Mouse (Mus musculus): Measurements from ENCODE around the gene Atp2b1.

- no peak for TF ChIP-seq CTCF (IDR thresholded peaks at IDR 0.05)
- TF ChIP-seq POLR2A (IDR thresholded peaks at IDR 0.05; ENCODE audit: insufficient read depth, low read depth, low read length): no peak
- no peak for TF ChIP-seq EP300 (IDR thresholded peaks at IDR 0.05; ENCODE audit: insufficient read depth, low read depth, low read length)
These were observed 12.7 kb upstream of the Atp2b1 start for GRCm38 (mm10) chr10:98901533-98901932.
